Mouse (Mus musculus) hindlimb bud, embryonic 11.5 days (tissue): ENCODE results near the gene Helb.

ENCODE experiments used
- DNase-seq: peaks from one replicate; pipeline ENCODE4 v3.0.0-alpha.2; 2012; ENCODE audit warnings: low read depth, low spot score; ENCODE audit errors: extremely low spot score

Helb gene

GRCm38 (mm10) chr10:120095136-120095535, 17.7 kb downstream of the Helb start:
- no peak for DNase-seq

GRCm38 (mm10) chr10:120092548-120092947, 20.2 kb downstream of the Helb start:
- no peak for DNase-seq

- no peak for DNase-seq
Observed at GRCm38 (mm10) chr10:120077850-120078249, 34.9 kb downstream of the Helb start.

- no peak for DNase-seq
Observed at GRCm38 (mm10) chr10:120066319-120066718, 46.5 kb downstream of the Helb start.

- peak; percentile 56 for DNase-seq
Observed at GRCm38 (mm10) chr10:120064424-120064823, 48.4 kb downstream of the Helb start.

- no peak for DNase-seq
Observed at GRCm38 (mm10) chr10:120061238-120062130, 51.3 kb downstream of the Helb start.

GRCm38 (mm10) chr10:120060579-120061237, 52.1 kb downstream of the Helb start:
- DNase-seq, result no peak

- DNase-seq, result no peak
Observed at GRCm38 (mm10) chr10:120044714-120045234, 68.0 kb downstream of the Helb start.

- DNase-seq, result no peak
Observed at GRCm38 (mm10) chr10:120044237-120044636, 68.5 kb downstream of the Helb start.

GRCm38 (mm10) chr10:120038194-120038593, 74.6 kb downstream of the Helb start:
- DNase-seq, result no peak

- DNase-seq, result no peak
Observed at GRCm38 (mm10) chr10:120035824-120036223, 77.0 kb downstream of the Helb start.

GRCm38 (mm10) chr10:120035211-120035733, 77.5 kb downstream of the Helb start:
- DNase-seq, result no peak

- no peak for DNase-seq
Observed at GRCm38 (mm10) chr10:120033866-120034265, 78.9 kb downstream of the Helb start.
